ENCODE assay signal across 7 mouse cellular contexts in genomic region chr8:126886741-126887638, GRCm38 (mm10). TPM values are rescaled to one million over a fixed set of nuclear protein-coding genes. Genes with fewer than 3 reads are reported as not detected.
DNase-seq lines count a peak whose midpoint lies in the region; ATAC-seq and TF ChIP-seq lines count a peak whose summit lies in the region.

No protein-coding gene starts in this region.

- 57% methylated on average over 8 of the region's 8 CpGs for WGBS in hindbrain, embryonic 12.5 days
- WGBS in liver, embryonic 13.5 days (ENCODE audit: insufficient replicate concordance): 55% methylated on average over 8 of the region's 8 CpGs

- no peaks in the 10 kb centered on the region for H3K9me3 ChIP-seq in hindbrain, embryonic 12.5 days (replicated peaks)
- no peaks in the 10 kb centered on the region for H3K9me3 ChIP-seq in liver, embryonic 13.5 days (replicated peaks)

- H3K4me1 ChIP-seq in hindbrain, embryonic 12.5 days: peaks cover 23% of the 10 kb centered on the region
- H3K4me1 ChIP-seq in liver, embryonic 13.5 days (replicated peaks): peaks cover 3% of the 10 kb centered on the region

- TF ChIP-seq CTCF in gastrocnemius, adult 2 months (IDR thresholded peaks at IDR 0.05): no peak

- no peaks in the 10 kb centered on the region for H3K27me3 ChIP-seq in hindbrain, embryonic 12.5 days
- no peaks in the 10 kb centered on the region for H3K27me3 ChIP-seq in liver, embryonic 13.5 days

- no peak overlapping the region for H3K4me2 ChIP-seq in hindbrain, embryonic 12.5 days (replicated peaks)
- H3K4me2 ChIP-seq in liver, embryonic 13.5 days: no peak overlapping the region

- no peak overlapping the region for H3K4me3 ChIP-seq in gastrocnemius, adult 2 months
- no peak overlapping the region for H3K4me3 ChIP-seq in hindbrain, embryonic 12.5 days
- H3K4me3 ChIP-seq in liver, embryonic 13.5 days (replicated peaks): no peak overlapping the region

- peak; percentile 53 for DNase-seq in 416B (ENCODE audit: low read depth)
- peak; percentile 30 to 59 for DNase-seq in adrenal gland, adult 18-20 months (ENCODE audit: low spot score in 2 of 2)
- DNase-seq in gastrocnemius, adult 2 months: peak; percentile 89
- no peak for DNase-seq in liver, embryonic 13.5 days
- DNase-seq in ovary, postnatal 10 days (ENCODE audit: low spot score): peak; percentile 48
- DNase-seq in cerebellum, adult 11-12 months: no peak

- H3K9ac ChIP-seq in hindbrain, embryonic 12.5 days: no peak overlapping the region
- H3K9ac ChIP-seq in liver, embryonic 13.5 days: no peak overlapping the region

- no peaks in the 10 kb centered on the region for H3K36me3 ChIP-seq in hindbrain, embryonic 12.5 days
- H3K36me3 ChIP-seq in liver, embryonic 13.5 days: no peaks in the 10 kb centered on the region

- H3K27ac ChIP-seq in gastrocnemius, adult 2 months: peak overlapping the region; percentile 89
- peak overlapping the region; percentile 62 for H3K27ac ChIP-seq in hindbrain, embryonic 12.5 days
- no peak overlapping the region for H3K27ac ChIP-seq in liver, embryonic 13.5 days

- no peak for ATAC-seq in hindbrain, embryonic 12.5 days (ENCODE audit: low FRiP score)
- ATAC-seq in liver, embryonic 13.5 days (ENCODE audit: low read depth): peak; percentile 25; the same call in 1 of the 2 replicates

- intact Hi-C loops in gastrocnemius, adult 2 months (cut with DNase I): no loop called here

RNA-seq across cellular contexts. Expression of gene Tomm20, which starts 58.7 kb away (rescaled TPM):
- 100 to 1,000 TPM; 186 to 207 TPM for total RNA-seq in adrenal gland, adult 18-20 months (2021)
- 100 to 1,000 TPM in 1 of 2 experiments, 10 to 100 TPM in 1; 92.0 to 104 TPM for total RNA-seq in gastrocnemius, adult 2 months (2021)
- polyA plus RNA-seq in hindbrain, embryonic 12.5 days (2016; fragmentation: Nextera tagmentation; extraction: Ambion mirVana): 181 and 182 TPM in 2 replicates
- 202 and 204 TPM in 2 replicates for polyA plus RNA-seq in liver, embryonic 13.5 days (2015; fragmentation: Nextera tagmentation; extraction: Ambion mirVana)

Comparison
In these comparisons a context has a peak if more than half of its experiments do, and no peak if none do; other contexts are left out.
1. DNase-seq: peak in 416B (single experiment), adrenal gland, adult 18-20 months (2 of 2), gastrocnemius, adult 2 months (single experiment) and ovary, postnatal 10 days (single experiment); none in liver, embryonic 13.5 days (single experiment) and cerebellum, adult 11-12 months (single experiment).